Mouse (Mus musculus): ENCODE data around the gene Hoxc6.
A peak's percentile ranks its signal among the peaks of the same experiment; 100 is the strongest.

Gene Hoxc6

DNA sequence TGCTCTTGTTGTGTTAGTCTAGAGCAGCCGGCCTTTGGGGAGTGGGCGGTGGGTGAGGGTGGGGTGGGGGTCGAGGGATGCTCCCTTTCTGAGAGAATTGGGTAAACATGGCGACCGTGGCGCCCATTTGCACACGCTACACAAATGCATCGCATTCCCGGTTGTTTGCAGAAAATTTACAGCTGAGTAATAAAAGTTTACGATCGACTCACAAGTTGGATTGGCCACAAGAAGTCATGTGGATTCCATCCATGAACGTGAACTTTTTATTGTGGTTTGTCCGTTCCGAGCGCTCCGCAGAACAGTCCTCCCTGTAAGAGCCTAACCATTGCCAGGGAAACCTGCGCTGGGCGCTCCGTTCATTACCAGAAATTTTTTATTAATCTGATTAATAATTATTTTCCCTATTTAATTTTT, at the start of gene Hoxc6:
Hoxc6 (plus strand) TSS at position 319 of the 417 bp plus-strand sequence.
- DNase-seq (ENCODE audit: inconsistent age in 2 of 2, low spot score in 1 of 2) = peak; percentile 74 to 89

DNA sequence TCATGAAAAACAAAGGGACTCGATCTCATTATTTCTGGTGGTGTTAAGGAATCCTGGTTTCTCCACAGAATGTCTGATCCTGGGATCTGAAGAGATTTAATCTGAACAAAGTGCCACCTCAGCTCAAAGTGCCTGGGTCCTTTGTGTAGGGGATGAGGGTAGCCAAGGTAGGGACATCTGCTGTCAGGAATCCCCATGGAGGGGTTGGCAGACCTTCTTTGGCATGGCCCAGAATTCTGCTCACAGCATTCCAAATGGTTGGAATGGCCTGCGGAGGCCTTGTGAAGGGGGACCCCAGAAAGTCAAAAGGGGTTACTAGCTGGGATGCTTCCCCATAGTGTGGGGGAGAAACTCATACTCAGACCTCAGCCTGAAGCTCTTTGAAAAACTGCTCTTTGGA, 49.2 kb upstream of the Hoxc6 start:
- DNase-seq (ENCODE audit: inconsistent age in 2 of 2, low spot score in 1 of 2) = no peak

DNA sequence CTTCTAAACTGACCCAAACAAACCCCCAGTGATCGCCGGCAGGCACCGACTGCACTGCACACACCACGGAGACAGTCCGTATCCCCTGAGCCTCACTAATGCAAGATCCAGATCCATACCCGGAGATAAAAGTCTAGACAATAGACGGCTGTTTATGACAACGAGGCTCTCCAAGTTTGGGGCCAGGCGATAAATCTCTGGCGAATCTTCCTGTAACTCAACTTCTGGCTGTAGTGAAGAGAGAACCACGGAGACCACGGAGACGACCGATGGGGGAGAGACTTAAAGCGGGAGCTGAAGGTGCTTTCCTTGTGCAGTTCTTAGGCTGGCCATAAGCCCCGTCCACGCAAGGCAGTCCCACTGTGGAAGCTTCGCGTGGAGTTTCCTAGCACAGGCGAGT, 48.4 kb upstream of the Hoxc6 start:
- DNase-seq (ENCODE audit: inconsistent age in 2 of 2, low spot score in 1 of 2) = no peak

DNA sequence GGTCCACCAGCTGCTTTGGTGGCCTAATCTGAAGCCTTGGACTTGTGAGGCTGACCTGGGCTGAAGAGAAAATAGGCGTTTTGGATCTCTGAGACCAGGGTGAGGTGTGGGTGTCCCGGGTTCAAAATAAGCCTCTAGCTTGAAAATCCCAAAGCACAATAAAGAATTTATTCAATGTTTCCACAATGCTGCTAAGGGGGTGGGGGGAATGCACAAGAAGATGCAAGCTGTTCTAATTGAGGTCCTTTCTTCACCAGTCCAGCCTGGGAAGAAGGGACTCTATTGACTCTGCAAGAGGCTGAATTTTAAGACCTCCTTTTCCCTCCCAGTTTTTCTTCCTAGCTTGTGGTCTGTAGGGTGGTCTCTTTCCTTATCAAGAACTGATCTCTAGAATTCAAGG, 47.2 kb upstream of the Hoxc6 start:
- DNase-seq (ENCODE audit: inconsistent age in 2 of 2, low spot score in 1 of 2) = no peak

DNA sequence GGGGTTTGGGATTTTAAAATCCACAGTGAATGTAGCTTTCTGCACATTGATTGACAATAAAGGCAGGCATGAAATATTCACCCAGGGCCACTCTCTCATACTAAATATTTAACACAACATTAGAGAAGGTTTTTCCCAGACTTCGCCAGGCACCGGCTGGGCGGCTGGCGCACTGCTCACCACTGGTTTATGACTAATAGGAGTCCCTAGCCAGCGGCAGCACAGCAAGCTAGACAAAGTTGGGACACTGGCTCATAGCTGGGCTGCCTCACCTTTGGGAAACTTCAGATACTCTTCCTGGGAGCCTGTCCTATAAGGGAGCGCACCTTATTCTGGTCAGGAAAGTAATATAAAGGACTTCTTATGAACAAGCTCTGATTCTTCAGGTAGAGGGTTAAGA, 44.5 kb upstream of the Hoxc6 start:
- no peak for DNase-seq (ENCODE audit: inconsistent age in 2 of 2, low spot score in 1 of 2)

DNA sequence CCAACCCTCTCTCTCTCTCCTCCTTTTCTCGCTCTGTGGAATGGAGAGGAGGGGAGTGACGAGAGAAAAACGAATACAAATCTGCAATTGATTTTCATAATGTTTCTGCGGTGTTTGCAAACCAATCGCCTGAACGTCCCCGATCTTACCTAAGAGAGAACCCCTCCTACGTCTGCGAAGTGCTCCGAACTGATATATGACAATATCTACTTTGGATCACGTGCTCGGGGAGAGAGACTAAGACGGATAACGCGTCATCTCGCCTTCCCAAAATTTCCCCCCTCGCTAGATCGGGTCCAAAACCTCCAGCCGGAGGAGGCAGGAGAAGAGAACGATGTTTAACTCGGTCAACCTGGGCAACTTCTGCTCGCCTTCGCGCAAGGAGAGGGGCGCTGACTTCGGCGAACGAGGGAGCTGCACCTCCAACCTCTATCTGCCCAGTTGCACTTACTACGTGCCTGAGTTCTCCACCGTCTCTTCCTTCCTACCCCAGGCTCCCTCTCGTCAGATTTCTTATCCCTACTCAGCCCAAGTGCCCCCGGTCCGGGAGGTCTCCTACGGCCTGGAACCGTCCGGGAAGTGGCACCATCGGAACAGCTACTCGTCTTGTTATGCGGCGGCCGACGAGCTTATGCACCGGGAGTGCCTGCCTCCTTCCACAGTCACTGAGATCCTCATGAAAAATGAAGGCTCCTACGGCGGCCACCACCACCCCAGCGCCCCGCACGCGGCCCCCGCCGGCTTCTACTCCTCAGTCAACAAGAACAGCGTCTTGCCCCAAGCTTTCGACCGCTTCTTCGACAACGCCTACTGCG, 43.7 kb upstream of the Hoxc6 start, which contains the start of gene Hoxc11:
Hoxc11 (plus strand) TSS at position 236 of the 815 bp plus-strand sequence.
- DNase-seq (ENCODE audit: inconsistent age in 2 of 2, low spot score in 1 of 2) = peak in 1 of 2 experiments; percentile 40

DNA sequence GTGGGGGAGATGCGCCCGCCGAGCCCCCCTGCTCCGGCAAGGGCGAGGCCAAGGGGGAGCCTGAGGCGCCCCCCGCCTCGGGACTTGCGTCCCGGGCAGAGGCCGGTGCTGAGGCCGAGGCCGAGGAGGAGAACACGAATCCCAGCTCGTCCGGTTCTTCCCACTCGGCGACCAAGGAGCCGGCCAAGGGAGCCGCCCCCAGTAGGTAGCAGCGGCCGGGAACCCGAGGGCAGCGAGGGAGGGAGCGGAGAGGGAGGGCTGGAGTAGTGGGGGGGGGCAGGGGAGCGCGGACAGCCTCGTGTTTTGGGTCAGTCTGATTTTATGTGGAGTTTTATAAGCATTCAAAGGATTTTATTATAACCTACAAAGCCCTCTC, 43.1 kb upstream of the Hoxc6 start:
- DNase-seq (ENCODE audit: inconsistent age in 2 of 2, low spot score in 1 of 2) = no peak

DNA sequence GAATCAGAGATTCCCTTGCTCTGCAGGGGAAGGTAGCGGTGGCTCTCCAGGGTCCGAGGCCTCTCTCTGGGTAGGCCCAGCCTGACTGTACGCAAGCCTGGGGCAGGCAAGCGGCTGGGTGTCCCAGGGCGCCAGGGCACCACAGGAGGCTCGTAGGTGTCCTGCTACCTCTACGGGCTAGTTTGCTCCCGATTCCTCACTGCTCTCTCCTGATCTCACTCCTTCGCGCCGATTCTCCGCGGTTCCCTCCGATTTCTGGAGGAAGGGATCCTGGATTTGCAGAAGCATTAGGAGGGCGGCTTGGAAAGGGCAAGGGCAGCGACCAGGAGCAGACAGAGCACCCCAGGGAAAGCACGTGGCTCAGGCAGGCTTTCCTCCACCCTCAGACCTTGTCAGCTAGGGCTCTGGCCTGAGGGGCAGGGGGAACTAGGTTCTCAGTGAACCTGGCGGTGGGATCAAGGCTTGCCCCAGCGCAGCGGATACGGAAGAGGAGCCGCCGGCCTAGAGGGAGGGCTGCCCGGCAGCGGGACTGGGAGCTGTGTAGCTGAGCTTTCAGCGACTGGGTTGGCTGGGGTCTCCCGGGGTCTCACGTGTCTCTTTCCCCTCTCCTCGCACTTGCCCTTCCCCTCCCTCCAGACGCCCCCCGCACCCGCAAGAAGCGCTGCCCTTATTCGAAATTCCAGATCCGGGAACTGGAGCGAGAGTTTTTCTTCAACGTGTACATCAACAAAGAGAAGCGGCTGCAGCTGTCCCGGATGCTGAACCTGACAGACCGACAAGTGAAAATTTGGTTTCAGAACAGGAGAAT, 42.0 kb upstream of the Hoxc6 start:
- peak in 1 of 2 experiments; percentile 54 for DNase-seq (ENCODE audit: inconsistent age in 2 of 2, low spot score in 1 of 2)

DNA sequence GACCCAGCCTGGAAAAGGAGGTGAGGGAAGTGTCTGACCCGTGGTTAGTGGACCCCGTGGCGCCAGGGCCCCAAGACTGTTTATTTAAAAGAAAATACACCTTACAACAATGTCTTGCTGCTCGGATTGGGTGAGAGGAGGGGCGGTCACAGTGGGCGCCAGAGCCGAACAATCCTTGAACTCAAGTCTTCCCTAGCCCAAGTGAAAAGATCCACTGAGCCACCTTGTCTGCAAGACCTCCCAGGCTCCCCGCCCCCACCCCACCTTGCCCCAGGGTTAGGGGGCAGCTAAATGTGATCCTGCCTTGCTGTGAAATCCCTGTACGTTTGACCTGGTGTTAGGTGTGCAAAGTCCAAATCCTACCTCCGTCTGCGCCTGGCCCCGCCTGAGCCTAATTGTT, 41.2 kb upstream of the Hoxc6 start:
- no peak for DNase-seq (ENCODE audit: inconsistent age in 2 of 2, low spot score in 1 of 2)

DNA sequence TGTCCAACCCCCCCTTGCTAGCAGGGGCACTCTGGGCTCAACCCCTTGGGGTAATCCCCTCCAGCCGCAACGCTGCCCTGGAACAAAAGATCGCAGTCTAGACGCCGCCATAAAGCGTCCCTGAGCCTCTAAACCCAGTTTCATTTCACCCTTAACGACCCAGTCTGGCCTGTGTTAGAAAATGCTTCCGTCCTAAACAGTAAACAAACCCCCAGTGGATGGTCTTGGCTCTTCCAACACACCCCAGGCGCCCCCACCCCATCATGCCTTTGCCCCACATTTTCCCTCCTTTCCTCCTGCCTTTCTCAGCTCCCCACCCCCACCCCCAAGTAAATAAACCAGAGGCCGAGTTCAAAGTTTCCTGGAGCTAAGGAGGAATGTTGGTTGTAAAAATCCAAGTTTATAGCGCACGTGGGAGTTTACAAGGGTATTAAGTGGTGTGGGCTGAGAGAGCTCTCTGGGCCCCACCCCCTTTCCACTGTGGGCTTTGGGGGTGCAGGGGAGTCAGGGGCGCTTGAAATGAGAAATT, 38.3 kb upstream of the Hoxc6 start:
- DNase-seq (ENCODE audit: inconsistent age in 2 of 2, low spot score in 1 of 2) = no peak

DNA sequence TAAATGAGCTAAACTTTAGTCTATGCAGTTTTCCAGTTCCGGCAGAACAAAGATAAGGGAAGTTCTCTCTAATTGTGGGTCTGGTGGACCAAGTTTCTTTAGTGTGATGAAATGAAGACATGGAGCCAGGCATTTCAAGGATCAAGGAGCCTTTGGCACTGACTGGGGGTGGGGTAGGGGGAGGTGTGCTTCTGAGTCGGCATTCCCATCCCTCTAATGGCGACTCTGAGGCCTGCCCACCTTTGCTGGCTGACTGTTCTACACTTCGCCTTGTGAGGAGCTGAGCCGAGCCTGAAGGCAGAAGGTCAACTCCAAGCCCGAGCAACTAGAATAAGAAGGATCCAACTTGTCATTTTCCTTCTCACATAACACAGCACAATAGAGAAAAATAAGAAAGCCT, 36.3 kb upstream of the Hoxc6 start:
- no peak for DNase-seq (ENCODE audit: inconsistent age in 2 of 2, low spot score in 1 of 2)

DNA sequence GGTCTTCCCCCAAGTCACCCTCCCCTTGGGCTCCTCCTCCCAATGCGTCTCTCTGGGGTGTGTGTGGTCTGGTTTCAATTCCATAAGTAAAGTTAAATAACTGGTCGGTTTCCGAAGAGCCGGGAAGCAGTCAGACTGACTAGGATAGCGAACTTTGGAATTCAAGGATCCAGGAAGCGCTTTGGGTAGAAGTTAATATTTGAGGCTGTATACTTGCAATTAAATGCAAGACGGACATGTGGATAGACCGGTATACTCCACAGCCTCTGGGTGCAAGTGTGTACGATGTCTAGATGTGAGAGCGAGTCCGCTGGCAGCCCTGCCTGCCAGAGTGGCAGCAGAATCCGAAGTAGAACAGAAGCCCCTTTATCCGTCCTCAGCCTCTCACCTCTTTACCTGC, 35.6 kb upstream of the Hoxc6 start:
- DNase-seq (ENCODE audit: inconsistent age in 2 of 2, low spot score in 1 of 2) = no peak

DNA sequence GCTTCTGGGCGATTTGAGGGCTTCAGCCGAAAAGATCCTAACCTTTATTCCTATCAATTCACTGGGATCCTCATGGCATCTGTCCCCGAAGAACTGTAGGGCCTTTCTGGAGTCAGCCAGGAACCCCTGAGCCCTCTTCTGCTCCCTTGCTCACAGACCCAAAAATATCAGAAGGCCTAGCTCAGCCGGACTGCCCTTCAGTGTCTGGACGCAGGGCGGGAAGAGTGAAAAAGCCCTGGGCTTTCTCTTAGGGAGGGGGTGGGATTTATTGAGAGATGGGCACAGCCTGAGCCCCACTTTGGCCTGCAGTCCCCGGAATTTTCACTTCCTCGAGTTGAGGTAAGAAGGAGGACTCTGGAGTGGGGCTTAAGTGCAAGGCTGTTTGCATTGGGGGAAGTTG, 34.8 kb upstream of the Hoxc6 start:
- DNase-seq (ENCODE audit: inconsistent age in 2 of 2, low spot score in 1 of 2) = no peak

DNA sequence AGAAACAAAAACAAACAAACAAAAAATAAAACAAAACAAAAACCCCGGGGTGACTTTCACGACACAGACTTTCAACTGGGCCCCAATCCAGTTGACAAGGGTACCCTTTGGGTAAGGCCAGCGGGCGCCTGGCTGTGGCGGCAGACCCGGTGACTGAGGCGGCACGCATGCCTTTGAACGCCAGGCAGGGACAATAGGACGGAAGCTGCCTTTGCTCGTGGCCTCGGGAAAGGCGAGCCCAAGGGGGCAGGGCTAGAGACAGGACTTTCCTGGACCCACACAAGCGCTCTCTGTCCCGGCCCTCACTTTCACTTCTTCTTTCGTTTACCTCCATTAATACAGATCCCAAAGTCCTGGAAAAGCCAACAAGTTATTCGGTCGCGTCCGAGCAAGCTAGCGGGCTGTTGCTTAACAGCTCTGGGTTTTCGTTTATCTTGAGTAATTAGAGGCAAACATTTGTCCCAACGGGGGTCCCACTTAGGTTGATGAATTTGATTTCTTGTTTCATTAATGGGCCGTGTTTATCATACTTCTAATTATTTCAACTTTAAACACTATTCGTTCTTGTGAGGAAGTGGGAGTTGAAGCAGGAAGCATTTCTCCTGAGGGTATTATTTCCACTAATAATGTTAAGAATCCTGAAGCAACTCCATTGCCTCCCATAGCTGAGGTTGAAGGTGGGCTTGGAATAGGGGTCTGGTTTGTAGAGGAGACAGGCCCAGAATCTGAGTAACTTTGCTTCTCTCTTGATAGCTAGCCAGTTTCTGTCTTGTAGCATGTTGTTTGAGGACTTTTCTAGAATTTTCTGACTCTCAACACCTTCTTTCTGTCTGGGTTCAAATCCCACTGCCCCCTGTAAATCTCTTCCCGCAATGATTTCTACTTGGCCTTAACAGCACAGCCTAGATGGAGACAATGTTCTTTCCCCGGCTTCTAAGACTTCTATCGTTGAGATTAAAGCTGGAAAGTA, 34.1 kb upstream of the Hoxc6 start:
- DNase-seq (ENCODE audit: inconsistent age in 2 of 2, low spot score in 1 of 2) = peak in 1 of 2 experiments; percentile 54

DNA sequence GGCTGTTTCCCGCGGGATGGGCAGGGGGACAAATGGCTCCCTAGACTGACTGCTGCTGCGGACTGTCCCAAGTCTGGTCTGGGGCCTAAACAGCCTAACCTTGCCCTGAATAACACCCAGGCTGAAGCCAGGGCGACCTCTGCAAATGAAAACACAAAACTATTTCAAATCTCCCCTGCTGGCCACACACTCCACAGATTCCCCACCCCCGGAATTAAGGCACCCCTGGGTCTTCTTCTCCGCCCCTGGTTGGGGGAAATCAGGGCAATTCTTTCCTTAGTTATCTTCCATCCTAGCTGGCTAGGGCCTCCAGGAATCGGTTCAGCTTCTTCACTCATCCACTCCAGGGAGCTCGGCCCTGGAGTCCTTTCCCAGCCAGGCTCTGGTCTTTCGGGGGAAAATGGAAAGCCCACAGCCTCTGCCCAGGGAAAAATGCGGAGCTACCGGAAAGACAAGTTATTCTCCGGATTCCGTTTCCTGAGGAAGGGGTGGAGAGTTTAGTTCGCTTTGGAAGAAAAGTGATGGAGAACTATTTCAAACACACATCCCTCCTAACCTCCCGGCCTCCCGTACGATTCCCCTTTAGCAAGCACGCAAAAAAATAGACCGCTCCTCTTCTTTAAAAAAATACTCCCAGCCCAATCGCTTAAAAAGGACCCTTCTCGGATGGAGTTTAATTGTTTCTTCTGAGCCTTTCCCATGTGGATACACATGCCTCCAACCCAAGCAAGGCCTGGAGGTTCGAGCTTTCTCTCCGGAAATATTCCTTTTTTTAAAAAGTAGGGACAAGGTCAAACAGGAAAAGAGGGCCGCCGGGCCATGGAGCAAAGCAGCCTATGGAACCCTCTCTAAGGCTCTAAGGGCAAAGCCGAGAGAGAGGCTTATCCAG, 32.8 kb upstream of the Hoxc6 start:
- DNase-seq (ENCODE audit: inconsistent age in 2 of 2, low spot score in 1 of 2) = peak in 1 of 2 experiments; percentile 29

DNA sequence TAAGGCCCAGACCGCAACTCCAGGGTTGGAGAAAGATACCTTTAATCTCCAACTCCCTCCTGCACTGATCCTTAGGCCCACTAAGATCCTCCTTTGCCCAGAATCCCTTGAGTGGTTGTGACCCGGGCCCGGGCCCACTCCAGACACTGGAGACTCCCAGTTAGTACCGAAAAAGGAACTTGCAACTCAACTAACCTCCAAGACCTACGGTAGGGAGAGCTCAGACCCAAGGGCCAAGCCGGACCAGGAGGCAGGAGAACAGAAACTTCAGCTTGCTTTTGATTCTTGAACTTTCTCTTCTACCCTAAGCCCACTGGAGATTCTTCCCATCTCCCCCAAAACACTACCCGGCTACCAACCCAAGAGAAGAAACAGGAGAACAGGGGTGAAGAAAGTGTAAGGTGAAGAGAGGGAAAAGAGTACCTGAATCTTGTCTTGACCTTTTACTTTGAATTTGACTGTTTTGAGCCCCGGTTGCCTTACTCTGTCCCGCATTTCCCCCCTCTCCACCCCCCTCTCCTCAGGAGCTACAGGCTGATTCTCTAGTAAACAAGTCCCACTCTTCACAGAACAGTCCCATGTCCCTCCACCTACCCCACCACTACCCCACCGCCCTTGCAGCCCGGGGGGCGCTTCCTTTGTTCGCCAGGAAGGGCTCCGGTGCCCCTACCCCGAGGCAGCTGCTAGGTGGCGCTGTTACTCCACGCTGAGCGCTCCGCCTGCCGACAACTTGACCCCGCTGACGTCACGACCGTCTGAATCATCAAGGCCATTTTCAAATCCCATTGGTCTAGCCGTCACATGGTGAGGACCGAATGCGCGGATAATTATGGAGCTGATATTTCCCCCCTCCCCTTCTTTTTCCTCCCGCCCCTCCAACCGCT, 31.9 kb upstream of the Hoxc6 start:
- DNase-seq (ENCODE audit: inconsistent age in 2 of 2, low spot score in 1 of 2) = peak; percentile 81 to 94

DNA sequence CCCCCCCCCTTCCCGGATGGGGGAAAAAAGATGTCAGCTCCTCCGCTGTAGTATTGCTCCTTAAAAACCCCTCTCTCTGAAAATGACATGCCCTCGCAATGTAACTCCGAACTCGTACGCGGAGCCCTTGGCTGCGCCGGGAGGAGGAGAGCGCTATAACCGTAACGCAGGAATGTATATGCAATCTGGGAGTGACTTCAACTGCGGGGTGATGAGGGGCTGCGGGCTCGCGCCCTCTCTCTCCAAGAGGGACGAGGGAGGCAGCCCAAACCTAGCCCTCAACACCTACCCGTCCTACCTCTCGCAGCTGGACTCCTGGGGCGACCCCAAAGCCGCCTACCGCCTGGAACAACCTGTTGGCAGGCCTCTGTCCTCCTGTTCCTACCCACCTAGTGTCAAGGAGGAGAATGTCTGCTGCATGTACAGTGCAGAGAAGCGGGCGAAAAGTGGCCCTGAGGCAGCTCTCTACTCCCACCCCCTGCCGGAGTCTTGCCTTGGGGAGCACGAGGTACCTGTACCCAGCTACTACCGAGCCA, 31.2 kb upstream of the Hoxc6 start, which contains the start of gene Hoxc10:
Hoxc10 (plus strand) TSS at position 21 of the 536 bp plus-strand sequence.
- no peak for DNase-seq (ENCODE audit: inconsistent age in 2 of 2, low spot score in 1 of 2)

DNA sequence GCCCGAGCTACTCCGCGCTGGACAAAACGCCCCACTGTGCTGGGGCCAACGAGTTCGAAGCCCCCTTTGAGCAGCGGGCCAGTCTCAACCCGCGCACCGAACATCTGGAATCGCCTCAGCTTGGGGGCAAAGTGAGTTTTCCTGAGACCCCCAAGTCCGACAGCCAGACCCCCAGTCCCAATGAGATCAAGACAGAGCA, 30.8 kb upstream of the Hoxc6 start, which contains the start of gene Hoxc5:
Hoxc5 (plus strand) TSS at position 132 of the 199 bp plus-strand sequence.
- DNase-seq (ENCODE audit: inconsistent age in 2 of 2, low spot score in 1 of 2) = no peak

Data from adrenal gland, adult (tissue).